Mouse (Mus musculus) liver, adult 2 months (tissue): Measurements from ENCODE around the gene Slc35b2. TPM values are rescaled to one million over a fixed set of nuclear protein-coding genes. Genes with fewer than 3 reads are reported as not detected.

Experiments used
- DNase-seq: peaks from one replicate; pipeline ENCODE4 v3.0.0-alpha.2; 2011; ENCODE audit warnings: low read depth, low spot score; ENCODE audit errors: extremely low read depth
- H3K27ac ChIP-seq: fragments of 200-500 bp; replicated peaks from 2 replicates; pipeline ENCODE4 v1.5.1; 2012; ENCODE audit warnings: low read depth, mild to moderate bottlenecking, control low read depth, inconsistent platforms, low read length; ENCODE audit not compliant: insufficient read depth
- H3K27me3 ChIP-seq: fragments of 200-500 bp; 2 replicates; pipeline ENCODE4 v1.6.1; 2012; ENCODE audit warnings: mild to moderate bottlenecking, moderate library complexity, low read length, inconsistent platforms; ENCODE audit not compliant: control insufficient read depth, insufficient read depth
- H3K36me3 ChIP-seq: fragments of 200-500 bp; 2 replicates; pipeline ENCODE4 v1.6.1; 2012; ENCODE audit warnings: low read length, inconsistent platforms; ENCODE audit not compliant: control insufficient read depth, insufficient read depth
- H3K4me1 ChIP-seq: fragments of 200-500 bp; 2 replicates; pipeline ENCODE4 v1.6.1; 2011; ENCODE audit warnings: low read length; ENCODE audit not compliant: control insufficient read depth, insufficient read depth
- H3K4me3 ChIP-seq: fragments of 200-500 bp; 2 replicates; pipeline ENCODE4 v1.5.1; 2011; ENCODE audit warnings: low read depth, mild to moderate bottlenecking, control low read depth, low read length, moderate library complexity; ENCODE audit not compliant: insufficient read depth
- H3K79me2 ChIP-seq: fragments of 200-500 bp; 2 replicates; pipeline ENCODE4 v1.6.1; 2012; ENCODE audit warnings: inconsistent platforms, mild to moderate bottlenecking, low read length, moderate library complexity; ENCODE audit not compliant: control insufficient read depth, insufficient read depth
- H3K9ac ChIP-seq: fragments of 200-500 bp; 2 replicates; pipeline ENCODE4 v1.6.1; 2012; ENCODE audit warnings: low read depth, mild to moderate bottlenecking, control low read depth, inconsistent platforms, low read length
- CTCF ChIP-seq: fragments of 200-500 bp; IDR thresholded peaks from 2 replicates; pipeline ENCODE4 v1.5.1; 2011; ENCODE audit warnings: low read depth, low read length, control low read depth
- POLR2A ChIP-seq: fragments of 200-500 bp; IDR thresholded peaks from 2 replicates; pipeline ENCODE4 v1.6.1; 2011; ENCODE audit warnings: low read length, control low read depth; ENCODE audit not compliant: insufficient read depth; ENCODE audit errors: extremely low read depth
- WGBS: fragments of 180-500 bp; shearing (Covaris S2); methylation state at CpG from one replicate; pipeline ENCODE4 v1.1.7; 2018; 5-methylcytosine and 5-hydroxymethylcytosine counted together
- polyA plus RNA-seq: library from polyadenylated mRNA; depleted of rRNA; stranded (reverse); fragments of >200 nt; gene quantifications from 2 replicates; pipeline ENCODE4 v1.2.3, GENCODE M21; 2012
- total RNA-seq: library from RNA; depleted of rRNA; stranded (reverse); fragments of >200 nt; gene quantifications from 2 replicates; pipeline ENCODE4 v1.2.3, GENCODE M21; 2014

Slc35b2 gene
- total and polyA plus RNA-seq, 2 experiments, result 45.9 to 69.7 TPM

- WGBS, result 59% methylated on average over 3 of the region's 3 CpGs
- no peak overlapping the region for H3K4me3 ChIP-seq
- no peak overlapping the region; the same call in 1 of the 2 replicates for H3K9ac ChIP-seq
- H3K27ac ChIP-seq, result peak overlapping the region; percentile 88
- H3K36me3 ChIP-seq, result peaks cover 25% of the 10 kb centered on the region
- peak; percentile 70 for DNase-seq
- TF ChIP-seq CTCF (peak; percentile 69), POLR2A (no peak)
- H3K79me2 ChIP-seq, result peaks cover 6% of the 10 kb centered on the region; the same call in 1 of the 2 replicates
- H3K4me1 ChIP-seq, result peaks cover 51% of the 10 kb centered on the region
- H3K27me3 ChIP-seq, result no peaks in the 10 kb centered on the region
These were observed 22.8 kb downstream of the Slc35b2 start for GRCm38 (mm10) chr17:45586449-45586837.

- DNase-seq, result peak; percentile 50
- H3K79me2 ChIP-seq, result peaks cover 22% of the 10 kb centered on the region; the same call in 1 of the 2 replicates
- H3K36me3 ChIP-seq, result peaks cover 25% of the 10 kb centered on the region
- H3K4me3 ChIP-seq, result no peak overlapping the region
- 65% methylated on average over 7 of the region's 7 CpGs for WGBS
- H3K4me1 ChIP-seq, result peaks cover 54% of the 10 kb centered on the region
- H3K27me3 ChIP-seq, result no peaks in the 10 kb centered on the region
- no peak for TF ChIP-seq CTCF
- no peak for TF ChIP-seq POLR2A
- H3K27ac ChIP-seq, result peak overlapping the region; percentile 76
- H3K9ac ChIP-seq, result peak overlapping the region; percentile 13; the same call in 1 of the 2 replicates
These were observed 24.7 kb downstream of the Slc35b2 start for GRCm38 (mm10) chr17:45588370-45588769.

GRCm38 (mm10) chr17:45589236-45589635 is 25.6 kb downstream of the Slc35b2 start:
- Histone ChIP-seq H3K9ac (peak overlapping the region; percentile 27), H3K79me2 (peaks cover 24% of the 10 kb centered on the region; the same call in 1 of the 2 replicates), H3K4me1 (peaks cover 52% of the 10 kb centered on the region), H3K27ac (peak overlapping the region; percentile 76), H3K4me3 (no peak overlapping the region), H3K36me3 (peaks cover 25% of the 10 kb centered on the region), H3K27me3 (no peaks in the 10 kb centered on the region)
- 31% methylated on average over 7 of the region's 7 CpGs for WGBS
- TF ChIP-seq CTCF (no peak), POLR2A (no peak)
- peak; percentile 88 for DNase-seq

GRCm38 (mm10) chr17:45589844-45590243 is 26.2 kb downstream of the Slc35b2 start:
- 19% methylated on average over 8 of the region's 8 CpGs for WGBS
- peak overlapping the region; percentile 65 for H3K9ac ChIP-seq
- H3K4me3 ChIP-seq, result peak overlapping the region; percentile 9; the same call in 1 of the 2 replicates
- TF ChIP-seq POLR2A (no peak), CTCF (no peak)
- H3K4me1 ChIP-seq, result peaks cover 50% of the 10 kb centered on the region
- H3K27me3 ChIP-seq, result no peaks in the 10 kb centered on the region
- H3K27ac ChIP-seq, result peak overlapping the region; percentile 98
- peaks cover 27% of the 10 kb centered on the region; the same call in 1 of the 2 replicates for H3K79me2 ChIP-seq
- DNase-seq, result peak; percentile 99
- H3K36me3 ChIP-seq, result peaks cover 25% of the 10 kb centered on the region

GRCm38 (mm10) chr17:45590410-45590809 is 26.7 kb downstream of the Slc35b2 start:
- Histone ChIP-seq H3K27ac (peak overlapping the region; percentile 98), H3K9ac (peak overlapping the region; percentile 65), H3K79me2 (peaks cover 31% of the 10 kb centered on the region; the same call in 1 of the 2 replicates), H3K4me3 (no peak overlapping the region; the same call in 1 of the 2 replicates), H3K4me1 (peaks cover 49% of the 10 kb centered on the region), H3K36me3 (peaks cover 25% of the 10 kb centered on the region), H3K27me3 (no peaks in the 10 kb centered on the region)
- WGBS, result 32% methylated on average over 6 of the region's 6 CpGs
- DNase-seq, result no peak
- TF ChIP-seq POLR2A (no peak), CTCF (peak; percentile 40; the same call in 1 of the 2 replicates)
